Mouse (Mus musculus): ENCODE measurements around the gene Emc3.

Emc3 gene

DNA sequence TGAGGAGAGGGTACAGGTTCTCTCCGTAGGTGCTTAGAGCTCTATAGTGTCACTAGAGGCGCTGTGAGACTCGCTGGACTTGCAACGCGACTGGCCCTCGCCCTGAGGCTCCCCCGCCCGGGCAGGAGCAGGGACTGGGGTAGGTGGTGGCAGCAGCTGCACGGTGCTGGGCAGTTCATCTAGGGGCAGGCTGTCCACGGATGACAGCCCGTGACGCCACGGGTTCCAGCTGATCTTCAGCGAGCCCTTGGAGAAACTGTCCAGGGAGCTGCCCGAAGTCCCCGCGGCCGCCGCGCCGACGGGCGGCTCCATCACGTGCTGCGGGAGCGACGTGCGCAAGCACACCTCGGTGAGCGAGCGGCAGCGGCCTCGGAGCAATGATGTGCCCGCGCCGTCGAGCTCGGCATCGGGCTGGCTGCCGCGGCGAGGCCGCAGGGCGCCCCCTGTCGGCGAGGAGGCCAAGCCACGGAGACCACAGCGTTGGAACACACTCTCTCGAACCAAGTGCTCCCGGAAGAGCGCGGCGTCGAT is 37.1 kb downstream of the Emc3 start:
- DNase-seq = peak; percentile 86

DNA sequence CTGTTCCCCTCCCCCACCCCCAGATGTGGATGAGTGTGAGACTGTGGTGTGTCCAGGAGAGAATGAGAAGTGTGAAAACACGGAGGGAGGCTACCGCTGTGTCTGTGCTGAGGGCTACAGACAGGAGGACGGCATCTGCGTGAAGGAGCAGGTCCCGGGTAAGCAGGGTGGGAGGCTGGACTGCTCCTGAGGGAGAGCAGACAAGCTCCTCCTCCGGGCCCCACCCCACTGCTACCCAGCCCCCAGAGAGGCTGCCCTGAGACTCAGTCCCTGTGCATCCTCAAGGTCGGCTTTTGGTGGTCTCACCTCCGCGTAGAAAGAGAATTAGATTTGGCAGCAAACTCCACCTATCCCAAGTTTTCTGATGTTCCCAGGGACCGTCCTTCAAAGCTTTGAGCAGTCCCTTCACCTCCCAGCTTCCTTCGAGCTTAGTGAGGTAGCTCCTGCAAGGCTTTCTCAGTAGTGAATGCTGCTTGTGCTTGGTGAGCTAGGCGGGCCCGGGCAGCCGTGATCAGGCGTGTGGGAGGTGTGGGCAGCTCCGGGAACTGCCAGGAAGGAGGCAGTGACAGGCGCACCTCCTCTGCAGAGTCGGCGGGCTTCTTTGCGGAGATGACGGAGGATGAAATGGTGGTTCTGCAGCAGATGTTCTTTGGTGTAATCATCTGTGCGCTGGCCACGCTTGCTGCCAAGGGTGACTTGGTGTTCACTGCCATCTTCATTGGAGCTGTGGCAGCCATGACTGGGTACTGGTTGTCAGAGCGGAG is 39.2 kb downstream of the Emc3 start:
- no peak for DNase-seq

DNA sequence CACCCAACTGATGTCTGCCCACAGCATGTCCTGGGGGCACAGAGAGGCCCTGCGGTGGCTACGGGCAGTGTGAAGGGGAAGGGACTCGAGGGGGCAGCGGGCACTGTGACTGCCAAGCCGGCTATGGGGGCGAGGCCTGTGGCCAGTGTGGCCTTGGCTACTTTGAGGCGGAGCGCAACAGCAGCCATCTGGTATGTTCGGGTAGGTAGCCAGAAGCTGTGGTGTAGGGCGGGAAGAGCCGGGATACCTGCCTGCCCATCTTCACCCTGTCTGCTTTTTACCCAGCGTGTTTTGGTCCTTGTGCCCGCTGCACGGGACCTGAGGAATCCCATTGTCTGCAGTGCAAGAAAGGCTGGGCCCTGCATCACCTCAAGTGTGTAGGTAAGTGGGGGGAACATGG is 42.0 kb downstream of the Emc3 start:
- DNase-seq = no peak

DNA sequence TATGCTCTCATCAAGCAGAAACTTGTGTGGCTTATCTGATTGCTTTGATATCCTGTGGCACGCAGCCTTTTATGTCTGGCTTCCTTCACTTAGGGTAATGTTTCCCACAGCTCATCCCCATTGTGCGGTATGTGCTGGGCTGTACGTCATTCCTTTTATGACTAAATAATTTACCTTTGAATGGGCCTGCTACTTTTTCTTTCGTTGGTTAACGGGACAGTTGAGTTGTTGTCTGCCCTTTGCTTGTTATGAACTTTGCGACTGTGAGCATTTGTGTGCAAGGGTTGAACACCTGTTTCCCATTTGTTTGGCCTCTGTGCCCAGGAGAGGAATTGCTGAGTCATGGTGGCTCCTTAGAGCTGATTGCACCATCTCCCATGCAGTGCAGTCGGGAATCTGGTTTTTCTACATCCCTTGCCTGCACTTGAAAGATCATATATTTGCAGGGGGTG is 44.3 kb downstream of the Emc3 start:
- DNase-seq = peak; percentile 50

DNA sequence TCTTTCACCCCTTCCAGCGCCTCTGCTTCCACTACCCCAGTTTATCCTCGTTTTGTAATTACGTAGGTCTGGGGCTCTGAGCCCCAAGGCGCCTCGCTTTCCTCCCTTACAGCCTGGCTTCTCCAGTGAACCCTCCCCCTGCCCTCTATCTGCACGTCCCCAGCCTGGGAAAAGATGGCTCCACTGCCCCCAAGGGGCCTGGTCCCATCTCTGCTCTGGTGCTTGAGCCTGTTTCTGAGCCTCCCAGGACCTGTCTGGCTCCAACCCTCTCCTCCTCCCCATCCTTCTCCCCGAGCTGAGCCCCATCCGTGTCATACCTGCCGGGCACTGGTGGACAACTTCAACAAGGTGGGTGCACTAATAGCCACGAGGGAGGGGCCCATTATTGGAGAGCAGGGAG is 47.7 kb downstream of the Emc3 start:
- peak; percentile 40 for DNase-seq

DNA sequence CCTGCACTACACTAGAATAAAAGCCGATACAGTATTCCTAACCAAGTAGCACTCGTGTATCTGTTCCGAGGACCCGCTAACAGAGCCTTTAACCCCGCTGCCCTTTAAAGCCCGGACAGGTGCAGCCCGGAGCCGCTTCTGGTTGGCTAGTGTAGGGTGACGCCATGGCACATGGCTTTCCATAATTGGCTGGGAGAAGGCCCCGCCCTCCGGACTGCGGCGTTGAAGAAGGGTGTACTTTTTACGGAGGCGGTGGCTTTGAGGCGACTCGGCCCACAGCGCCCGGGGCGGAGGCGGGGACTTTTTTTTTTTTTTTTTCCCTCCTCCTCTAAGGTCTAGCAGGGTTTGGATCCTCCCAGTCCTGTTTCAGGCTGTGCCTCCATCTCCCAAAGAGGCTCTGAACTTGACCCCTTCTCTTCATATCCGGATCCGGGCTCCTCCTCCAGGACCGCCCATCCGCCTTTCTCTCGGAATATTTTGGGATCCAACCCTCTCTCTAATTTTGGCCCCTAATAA is 48.3 kb downstream of the Emc3 start, which contains the start of gene Creld1:
Creld1 (plus strand) TSS at position 198 of the 516 bp plus-strand sequence.
- DNase-seq = peak; percentile 97

DNA sequence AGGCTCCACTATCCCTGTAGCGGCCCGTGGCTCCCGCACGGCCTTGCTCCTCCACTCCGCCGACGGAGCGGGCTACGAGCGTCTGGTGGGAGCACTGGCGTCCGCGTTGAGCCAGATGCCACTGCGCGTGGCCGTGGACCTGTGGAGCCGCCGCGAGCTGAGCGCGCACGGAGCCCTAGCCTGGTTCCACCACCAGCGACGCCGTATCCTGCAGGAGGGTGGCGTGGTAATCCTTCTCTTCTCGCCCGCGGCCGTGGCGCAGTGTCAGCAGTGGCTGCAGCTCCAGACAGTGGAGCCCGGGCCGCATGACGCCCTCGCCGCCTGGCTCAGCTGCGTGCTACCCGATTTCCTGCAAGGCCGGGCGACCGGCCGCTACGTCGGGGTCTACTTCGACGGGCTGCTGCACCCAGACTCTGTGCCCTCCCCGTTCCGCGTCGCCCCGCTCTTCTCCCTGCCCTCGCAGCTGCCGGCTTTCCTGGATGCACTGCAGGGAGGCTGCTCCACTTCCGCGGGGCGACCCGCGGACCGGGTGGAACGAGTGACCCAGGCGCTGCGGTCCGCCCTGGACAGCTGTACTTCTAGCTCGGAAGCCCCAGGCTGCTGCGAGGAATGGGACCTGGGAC is 48.9 kb downstream of the Emc3 start:
- DNase-seq = no peak

DNA sequence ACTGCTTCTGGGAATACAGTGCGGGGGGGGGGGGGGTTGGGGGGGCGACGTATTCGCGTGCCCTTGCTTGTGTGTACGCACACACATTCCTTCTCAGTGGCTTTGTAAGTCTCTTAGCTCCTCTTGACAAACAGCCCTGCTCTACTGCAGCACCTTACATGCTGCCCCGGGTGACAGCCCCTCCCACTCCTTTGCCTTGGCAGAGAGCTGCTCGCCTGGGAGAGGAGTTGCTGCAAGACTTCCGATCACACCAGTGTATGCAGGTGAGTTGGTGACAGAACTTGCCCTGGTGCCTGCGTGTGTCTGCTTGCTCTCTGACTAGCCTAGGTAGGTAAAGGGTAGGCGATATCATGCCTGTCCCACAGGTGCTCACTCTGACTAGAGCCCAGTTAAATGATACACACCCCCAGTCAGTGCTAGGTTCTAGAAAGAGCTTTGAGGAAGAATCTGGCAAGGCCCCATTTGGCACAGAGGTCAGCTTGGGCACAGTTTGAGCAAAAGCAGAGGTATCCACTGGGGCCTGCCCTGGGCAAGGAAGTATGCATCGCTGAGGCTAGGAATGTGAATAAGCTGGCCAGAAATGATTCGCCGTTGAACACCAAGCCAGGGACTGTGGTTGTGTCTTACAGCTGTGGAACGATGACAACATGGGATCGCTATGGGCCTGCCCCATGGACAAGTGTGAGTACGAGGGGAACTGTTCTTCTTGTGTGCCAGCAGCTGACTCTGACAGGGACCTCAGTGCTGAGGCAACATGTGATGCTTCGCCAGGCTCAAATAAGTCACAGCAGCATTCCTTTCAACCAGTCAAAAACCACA is 50.7 kb downstream of the Emc3 start:
- DNase-seq = peak; percentile 54

DNA sequence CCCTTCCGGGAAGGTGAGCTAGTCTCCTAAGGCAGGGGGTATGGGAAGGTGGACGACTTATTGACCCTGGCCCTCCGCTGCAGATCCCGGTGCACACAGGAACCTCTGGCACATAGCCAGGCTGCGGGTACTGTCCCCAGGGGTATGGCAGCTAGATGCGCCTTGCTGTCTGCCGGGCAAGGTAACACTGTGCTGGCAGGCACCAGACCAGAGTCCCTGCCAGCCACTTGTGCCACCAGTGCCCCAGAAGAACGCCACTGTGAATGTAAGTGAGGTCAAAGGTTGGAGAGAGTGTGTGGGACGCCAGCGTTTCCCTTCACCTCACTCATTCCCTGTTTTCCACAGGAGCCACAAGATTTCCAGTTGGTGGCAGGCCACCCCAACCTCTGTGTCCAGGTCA is 52.5 kb downstream of the Emc3 start:
- DNase-seq = no peak

DNA sequence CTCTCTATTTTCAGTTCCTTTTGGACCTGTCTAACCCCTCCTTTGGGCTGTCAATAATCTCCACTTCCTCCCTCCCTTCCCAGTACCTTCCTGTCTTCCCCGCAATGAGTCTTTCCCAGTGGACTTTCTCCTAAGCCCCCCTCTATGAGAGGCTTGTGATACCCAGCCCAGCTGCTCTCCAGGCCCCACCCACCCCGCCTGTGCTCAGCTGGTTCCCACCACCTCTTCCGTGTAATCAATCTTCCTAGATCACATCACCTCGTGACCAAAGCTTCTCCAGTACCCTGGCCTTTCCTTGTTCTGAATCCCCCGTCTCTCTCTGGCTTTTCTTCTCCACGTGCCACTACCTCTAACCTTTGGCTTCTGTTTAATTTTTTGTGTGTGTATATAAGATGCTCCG is 54.1 kb downstream of the Emc3 start:
- DNase-seq = no peak

DNA sequence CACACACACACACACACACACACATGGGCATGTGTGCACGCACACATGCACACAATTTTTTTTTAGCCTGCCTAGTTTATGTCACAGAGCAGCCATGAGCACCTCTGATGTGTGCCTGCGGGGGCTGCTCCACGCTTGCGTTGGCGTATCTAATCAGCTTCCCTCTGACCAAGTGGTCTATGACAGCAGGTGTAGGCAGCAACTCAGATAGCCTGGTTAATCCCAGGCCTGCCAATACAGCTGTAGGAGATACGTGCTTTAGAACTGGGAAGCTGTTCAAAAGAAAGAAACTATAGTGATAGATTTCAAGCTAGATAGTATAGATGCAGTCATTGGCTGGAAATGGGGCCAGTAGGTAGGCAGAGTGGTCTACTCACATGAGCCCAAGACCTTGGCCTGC is 57.7 kb downstream of the Emc3 start:
- DNase-seq = no peak

DNA sequence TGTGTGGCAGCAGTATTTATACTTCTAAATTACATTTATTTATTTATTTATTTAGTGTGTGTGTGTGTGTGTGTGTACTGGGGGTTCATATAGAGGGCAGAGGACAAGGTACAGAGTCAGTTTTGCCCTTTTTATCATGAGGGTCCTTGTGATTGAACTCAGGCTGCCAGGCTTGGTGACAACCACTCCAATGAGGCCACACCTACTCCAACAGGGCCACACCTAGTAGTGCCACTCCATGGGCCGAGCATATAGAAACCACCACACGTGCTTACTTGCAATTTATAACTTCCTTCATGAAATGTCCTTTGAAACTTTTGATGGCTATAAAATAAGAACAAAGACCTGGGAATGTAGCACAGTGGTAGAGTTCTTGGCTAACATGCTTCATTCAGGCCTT is 58.2 kb downstream of the Emc3 start:
- DNase-seq = no peak

DNA sequence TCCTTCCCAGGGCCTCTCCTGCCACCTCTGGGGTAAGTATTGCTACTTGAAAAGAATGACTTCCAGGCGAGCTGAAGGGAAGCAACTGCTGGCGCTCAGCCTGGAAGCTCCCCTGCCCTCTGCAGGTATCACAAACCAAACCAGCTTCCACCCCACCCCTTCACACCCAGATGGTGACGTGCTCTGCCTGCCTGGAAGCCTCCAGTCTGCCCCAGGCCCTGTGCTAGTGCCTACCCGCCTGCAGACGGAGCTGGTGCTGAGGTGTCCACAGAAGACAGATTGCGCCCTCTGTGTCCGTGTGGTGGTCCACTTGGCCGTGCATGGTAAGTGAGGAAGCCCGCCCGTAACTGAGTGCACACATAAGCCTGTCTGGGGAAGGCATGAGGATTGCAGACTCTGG is 59.4 kb downstream of the Emc3 start:
- no peak for DNase-seq

DNA sequence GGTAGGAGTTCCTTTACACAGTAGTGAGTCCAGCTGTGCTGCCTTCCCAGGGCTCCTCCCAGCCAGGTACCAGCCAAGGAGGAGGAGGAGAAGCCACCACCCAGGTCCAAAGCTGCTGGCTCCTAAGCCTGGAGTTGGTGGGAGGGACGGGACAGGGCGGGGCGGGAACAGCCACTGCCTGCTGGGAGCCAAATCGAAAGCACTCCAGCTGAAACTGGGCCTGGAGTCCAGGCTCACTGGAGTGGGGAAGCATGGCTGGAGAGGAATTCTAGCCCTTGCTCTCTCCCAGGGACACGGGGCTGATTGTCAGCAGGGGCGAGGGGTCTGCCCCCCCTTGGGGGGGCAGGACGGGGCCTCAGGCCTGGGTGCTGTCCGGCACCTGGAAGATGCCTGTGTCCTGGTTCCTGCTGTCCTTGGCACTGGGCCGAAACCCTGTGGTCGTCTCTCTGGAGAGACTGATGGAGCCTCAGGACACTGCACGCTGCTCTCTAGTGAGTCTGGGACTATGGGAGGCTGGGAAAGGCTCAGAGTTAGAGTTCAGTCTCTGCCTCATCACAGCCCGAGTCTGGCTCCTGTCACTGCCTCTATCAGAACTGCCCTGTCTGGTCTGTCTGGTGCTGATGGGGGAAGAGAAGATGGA is 60.0 kb downstream of the Emc3 start, which contains the start of gene Il17rc:
Il17rc (plus strand) TSS at position 131 of the 640 bp plus-strand sequence.
- DNase-seq = peak; percentile 76

DNA sequence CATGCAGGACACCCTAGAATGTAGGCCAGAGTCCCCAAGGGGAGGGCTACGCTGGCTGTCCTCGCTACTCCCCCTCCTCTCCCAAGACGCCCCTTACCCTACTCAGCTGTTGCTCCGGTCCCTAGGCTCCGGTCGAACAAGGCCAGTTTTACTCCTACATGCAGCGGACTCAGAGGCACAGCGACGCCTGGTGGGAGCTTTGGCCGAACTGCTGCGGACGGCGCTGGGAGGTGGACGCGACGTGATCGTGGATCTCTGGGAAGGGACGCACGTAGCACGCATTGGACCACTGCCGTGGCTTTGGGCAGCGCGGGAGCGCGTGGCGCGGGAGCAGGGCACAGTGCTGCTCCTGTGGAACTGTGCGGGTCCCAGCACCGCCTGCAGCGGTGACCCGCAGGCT is 62.0 kb downstream of the Emc3 start:
- peak; percentile 89 for DNase-seq

DNA sequence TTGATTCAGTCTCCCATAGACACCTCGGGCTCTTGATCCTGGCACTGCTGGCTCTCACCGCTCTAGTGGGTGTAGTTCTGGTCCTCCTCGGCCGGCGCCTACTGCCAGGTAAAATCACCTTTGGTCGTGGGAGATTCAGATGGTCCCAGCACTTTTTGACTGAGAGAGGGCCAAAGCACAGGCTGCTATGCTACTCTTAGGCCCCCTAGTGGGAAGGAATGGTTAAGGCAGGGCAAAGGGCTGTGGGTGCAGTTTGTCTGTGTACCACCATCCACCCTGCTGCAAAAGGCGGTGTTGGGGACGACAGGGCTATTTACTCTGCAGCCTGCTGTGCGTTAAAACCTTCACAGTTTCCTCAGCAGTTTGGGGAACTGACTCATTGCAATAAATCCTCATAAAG is 62.4 kb downstream of the Emc3 start:
- DNase-seq = peak; percentile 87

DNA sequence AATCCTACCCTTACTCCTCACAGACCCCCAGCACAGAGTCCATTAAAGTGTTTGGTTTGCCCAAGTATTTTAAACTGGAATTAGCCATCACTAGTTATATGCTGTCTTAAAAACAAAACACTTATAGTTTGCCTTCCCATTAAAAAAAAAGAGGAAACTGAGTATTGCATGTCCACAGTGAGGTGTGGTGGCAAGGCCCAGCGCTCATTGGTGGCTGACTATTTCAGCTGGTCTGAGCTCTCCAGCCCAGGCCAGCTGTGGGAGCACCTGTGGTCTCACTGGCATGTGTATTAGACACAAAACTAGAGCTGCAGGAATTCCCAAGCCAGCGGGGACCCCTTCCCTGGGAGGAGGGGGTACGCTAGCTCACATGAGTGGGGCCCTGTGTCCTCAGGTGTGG is 62.9 kb downstream of the Emc3 start:
- no peak for DNase-seq

DNA sequence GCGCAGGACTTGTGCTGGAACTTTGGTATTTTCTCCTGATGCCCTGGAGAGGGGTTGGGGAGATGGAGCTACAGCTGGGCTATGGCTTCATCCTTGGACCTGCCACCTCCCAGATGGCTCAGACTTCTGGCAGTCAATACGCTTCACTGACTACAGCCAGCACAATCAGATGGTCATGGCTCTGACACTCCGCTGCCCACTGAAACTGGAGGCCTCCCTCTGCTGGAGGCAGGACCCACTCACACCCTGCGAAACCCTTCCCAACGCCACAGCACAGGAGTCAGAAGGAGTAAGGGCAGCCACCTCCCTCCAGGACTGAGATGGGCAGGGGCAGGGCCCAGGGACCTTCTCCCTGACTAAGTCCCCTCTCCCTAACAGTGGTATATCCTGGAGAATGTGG is 65.8 kb downstream of the Emc3 start:
- peak; percentile 49 for DNase-seq
